7 mouse cellular contexts compared by ENCODE assay signal in the genomic region with DNA sequence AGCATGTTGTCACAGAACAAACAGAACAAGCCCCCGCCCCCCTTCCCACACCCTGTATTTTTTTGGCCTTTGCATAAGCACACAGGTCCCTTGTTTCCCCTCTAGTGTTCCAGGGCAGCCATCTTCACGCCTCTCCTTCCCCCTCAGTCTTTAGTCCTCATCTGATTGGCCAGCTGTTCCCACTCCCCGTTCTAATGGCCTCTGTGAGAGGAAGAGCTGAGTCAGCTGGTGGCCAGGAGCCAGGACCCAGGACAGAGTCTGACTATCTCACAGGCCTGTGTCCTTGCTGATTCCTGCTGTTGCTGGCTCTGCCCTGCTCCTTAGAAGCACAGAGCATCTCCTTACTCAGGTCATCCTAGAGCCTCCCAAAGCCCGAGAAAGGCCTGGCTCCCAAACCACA. TPM values are rescaled to one million over a fixed set of nuclear protein-coding genes. Genes with fewer than 3 reads are reported as not detected.
DNase-seq lines count a peak whose midpoint lies in the region; ATAC-seq lines count a peak whose summit lies in the region.

No protein-coding gene starts in this region.

- WGBS in neural tube, embryonic 12.5 days: 65% methylated on average over 4 of the region's 4 CpGs
- 67% methylated on average over 4 of the region's 4 CpGs for WGBS in limb, embryonic 13.5 days

- intact Hi-C loops in heart, postnatal 10 days (cut with DNase I): no loop called here

- no peak overlapping the region for H3K4me2 ChIP-seq in neural tube, embryonic 12.5 days (replicated peaks)
- H3K4me2 ChIP-seq in limb, embryonic 13.5 days (replicated peaks): no peak overlapping the region

- no peak overlapping the region for H3K27ac ChIP-seq in neural tube, embryonic 12.5 days
- no peak overlapping the region for H3K27ac ChIP-seq in limb, embryonic 13.5 days

- no peaks in the 10 kb centered on the region for H3K27me3 ChIP-seq in neural tube, embryonic 12.5 days (replicated peaks)
- no peaks in the 10 kb centered on the region; the same call in 1 of the 2 replicates for H3K27me3 ChIP-seq in limb, embryonic 13.5 days

- peaks cover 18% of the 10 kb centered on the region for H3K4me1 ChIP-seq in neural tube, embryonic 12.5 days
- H3K4me1 ChIP-seq in limb, embryonic 13.5 days: peaks cover 41% of the 10 kb centered on the region

- DNase-seq in neural tube, embryonic 10.5 days (ENCODE audit: extremely low spot score, low spot score): no peak
- peak; percentile 36 to 57 for DNase-seq in adrenal gland, postnatal 4 days (ENCODE audit: low spot score in 2 of 2)
- peak; percentile 77 to 79 for DNase-seq in heart, postnatal 10 days
- DNase-seq in right cerebral cortex, postnatal 4 days: peak; percentile 41
- no peak for DNase-seq in spleen, adult 12 weeks (ENCODE audit: low spot score)

- H3K9ac ChIP-seq in neural tube, embryonic 12.5 days: no peak overlapping the region
- no peak overlapping the region for H3K9ac ChIP-seq in limb, embryonic 13.5 days

- H3K4me3 ChIP-seq in neural tube, embryonic 12.5 days: no peak overlapping the region
- H3K4me3 ChIP-seq in limb, embryonic 13.5 days: no peak overlapping the region

- no peaks in the 10 kb centered on the region for H3K36me3 ChIP-seq in neural tube, embryonic 12.5 days
- H3K36me3 ChIP-seq in limb, embryonic 13.5 days: no peaks in the 10 kb centered on the region

- no peaks in the 10 kb centered on the region for H3K9me3 ChIP-seq in neural tube, embryonic 12.5 days
- H3K9me3 ChIP-seq in limb, embryonic 13.5 days: no peaks in the 10 kb centered on the region

- ATAC-seq in neural tube, embryonic 12.5 days (ENCODE audit: low FRiP score, low read depth): peak; percentile 49; the same call in 1 of the 2 replicates
- ATAC-seq in limb, embryonic 13.5 days (ENCODE audit: low FRiP score, low read depth): 0 out of 2 replicates have a peak, but pooled peaks have one; percentile 16

RNA-seq across cellular contexts. Expression of a gene that starts 13.3 kb away (rescaled TPM):
- 17.3 and 22.2 TPM in 2 replicates for polyA plus RNA-seq in neural tube, embryonic 12.5 days (2016; fragmentation: Nextera tagmentation; extraction: Ambion mirVana)
- 10 to 100 TPM; 71.0 to 71.9 TPM for total RNA-seq in adrenal gland, postnatal 4 days (2021)
- 100 to 1,000 TPM; 137 to 148 TPM for total RNA-seq in heart, postnatal 10 days (2021)
- 11.0 and 13.2 TPM in 2 replicates for polyA plus RNA-seq in limb, embryonic 13.5 days (2015; fragmentation: Nextera tagmentation; extraction: Ambion mirVana)

RNA-seq across cellular contexts. Expression of a gene that starts 39.4 kb away (rescaled TPM):
- polyA plus RNA-seq in neural tube, embryonic 12.5 days (2016; fragmentation: Nextera tagmentation; extraction: Ambion mirVana): 11.9 and 12.5 TPM in 2 replicates
- total RNA-seq in adrenal gland, postnatal 4 days (2021): 10 to 100 TPM; 13.4 TPM
- total RNA-seq in heart, postnatal 10 days (2021): 10 to 100 TPM in 1 of 2 experiments, 1 to 10 TPM in 1; 7.3 to 11.2 TPM
- polyA plus RNA-seq in limb, embryonic 13.5 days (2015; fragmentation: Nextera tagmentation; extraction: Ambion mirVana): 9.4 and 10.6 TPM in 2 replicates

Comparison
In these comparisons a context has a peak if more than half of its experiments do, and no peak if none do; other contexts are left out.
1. DNase-seq: peak in adrenal gland, postnatal 4 days (2 of 2), heart, postnatal 10 days (2 of 2) and right cerebral cortex, postnatal 4 days (single experiment); none in neural tube, embryonic 10.5 days (single experiment) and spleen, adult 12 weeks (single experiment).